8 mouse cellular contexts compared by ENCODE assay signal in the genomic region with DNA sequence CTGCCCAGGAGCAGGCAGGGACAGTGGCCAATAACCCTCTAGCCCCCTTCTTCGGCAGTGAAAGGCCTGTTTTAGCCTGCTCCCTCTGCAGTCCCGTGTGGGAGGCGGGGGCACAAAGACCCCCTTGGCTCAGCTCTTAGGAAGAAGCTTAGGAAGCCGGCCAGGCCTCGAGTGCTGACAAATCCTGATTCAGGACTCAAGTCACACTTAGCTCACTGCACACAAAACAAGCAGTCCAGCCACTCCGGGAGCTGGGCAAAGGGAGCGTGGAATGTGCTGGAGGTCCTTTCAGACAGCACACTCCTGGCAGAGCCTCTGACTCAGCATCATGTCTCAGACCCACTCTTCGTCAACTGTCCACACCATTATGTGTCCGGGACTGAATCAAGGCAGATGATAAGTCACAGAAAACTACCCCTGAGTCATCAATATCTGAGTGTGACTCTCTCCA. TPM values are rescaled to one million over a fixed set of nuclear protein-coding genes. Genes with fewer than 3 reads are reported as not detected.
DNase-seq lines count a peak whose midpoint lies in the region; ATAC-seq and TF ChIP-seq lines count a peak whose summit lies in the region.

No protein-coding gene starts in this region.

- no peak for TF ChIP-seq CTCF in left cerebral cortex, adult 2 months (IDR thresholded peaks at IDR 0.05)

- H3ac ChIP-seq in myocyte (ENCODE audit: control insufficient read depth, insufficient read length) = no peak overlapping the region

- TF ChIP-seq POLR2A in myocyte (IDR thresholded peaks at IDR 0.05; ENCODE audit: insufficient read length, low read depth) = no peak

- 17% methylated on average over 9 of the region's 9 CpGs for WGBS in forebrain, embryonic 14.5 days
- WGBS in hindbrain, embryonic 13.5 days = 14% methylated on average over 9 of the region's 9 CpGs

- H3K4me3 ChIP-seq in forebrain, embryonic 14.5 days (ENCODE audit: low read depth, low read length) = no peak overlapping the region
- no peak overlapping the region for H3K4me3 ChIP-seq in hindbrain, embryonic 13.5 days
- no peak overlapping the region for H3K4me3 ChIP-seq in left cerebral cortex, adult 2 months
- H3K4me3 ChIP-seq in myocyte = no peak overlapping the region

- no peaks in the 10 kb centered on the region for H3K27me3 ChIP-seq in forebrain, embryonic 14.5 days (replicated peaks; ENCODE audit: control insufficient read depth, insufficient read depth, low read length)
- H3K27me3 ChIP-seq in hindbrain, embryonic 13.5 days = no peaks in the 10 kb centered on the region
- no peaks in the 10 kb centered on the region for H3K27me3 ChIP-seq in myocyte (ENCODE audit: control insufficient read depth, insufficient read depth, insufficient read length)

- H3K4me1 ChIP-seq in forebrain, embryonic 14.5 days (ENCODE audit: control insufficient read depth, insufficient read depth, low read length) = peaks cover 51% of the 10 kb centered on the region
- peaks cover 85% of the 10 kb centered on the region for H3K4me1 ChIP-seq in hindbrain, embryonic 13.5 days (replicated peaks)

- no peak overlapping the region for H3K9ac ChIP-seq in forebrain, embryonic 14.5 days (ENCODE audit: low read length)
- H3K9ac ChIP-seq in hindbrain, embryonic 13.5 days = peak overlapping the region; percentile 19; the same call in 1 of the 2 replicates

- H3K36me3 ChIP-seq in forebrain, embryonic 14.5 days (ENCODE audit: control insufficient read depth, insufficient read depth, low read length) = no peaks in the 10 kb centered on the region
- H3K36me3 ChIP-seq in hindbrain, embryonic 13.5 days = 0 out of 2 replicates have a peak, but pooled peaks cover 5% of the 10 kb centered on the region
- H3K36me3 ChIP-seq in myocyte (ENCODE audit: control insufficient read depth, insufficient read depth) = no peaks in the 10 kb centered on the region

- intact Hi-C loops in left cerebral cortex, adult 2 months (cut with DNase I) = no loop called here

- peak; percentile 81 for ATAC-seq in forebrain, embryonic 14.5 days
- ATAC-seq in hindbrain, embryonic 13.5 days (ENCODE audit: low FRiP score) = peak; percentile 74

- H3K27ac ChIP-seq in forebrain, embryonic 14.5 days (ENCODE audit: low read depth, low read length) = no peak overlapping the region
- H3K27ac ChIP-seq in hindbrain, embryonic 13.5 days = peak overlapping the region; percentile 36; the same call in 1 of the 2 replicates
- H3K27ac ChIP-seq in left cerebral cortex, adult 2 months = peak overlapping the region; percentile 0; the same call in 1 of the 2 replicates

- DNase-seq in right cerebral cortex, adult 18-20 months = peak; percentile 45
- no peak for DNase-seq in right cerebral cortex, postnatal 14 days
- peak; percentile 85 for DNase-seq in forebrain, embryonic 14.5 days (ENCODE audit: low spot score)
- peak; percentile 37 to 47 for DNase-seq in left cerebral cortex, adult 2 months (ENCODE audit: extremely low spot score in 1 of 2, low spot score in 2 of 2)
- DNase-seq in ovary, postnatal 10 days (ENCODE audit: low spot score) = no peak
- DNase-seq in thymus, postnatal 0 days (ENCODE audit: low spot score) = no peak

- H3K9me3 ChIP-seq in forebrain, embryonic 14.5 days (replicated peaks; ENCODE audit: control insufficient read depth, low read length) = no peaks in the 10 kb centered on the region
- H3K9me3 ChIP-seq in hindbrain, embryonic 13.5 days = no peaks in the 10 kb centered on the region

- no peak overlapping the region for H3K4me2 ChIP-seq in forebrain, embryonic 14.5 days (ENCODE audit: low read length)
- 0 out of 2 replicates have a peak overlapping the region, but pooled peaks have one; percentile 6 for H3K4me2 ChIP-seq in hindbrain, embryonic 13.5 days
- H3K4me2 ChIP-seq in myocyte (ENCODE audit: low read depth) = peak overlapping the region; percentile 47

- peaks cover 100% of the 10 kb centered on the region for H3K79me2 ChIP-seq in myocyte (ENCODE audit: control insufficient read depth, insufficient read depth)

TF ChIP-seq in myocyte, 11 proteins besides CTCF, POLR2A, EP300 and RAD21:
- no peak for TF ChIP-seq MYOG (IDR thresholded peaks at IDR 0.05; ENCODE audit: control insufficient read depth in 1 of 3, insufficient read depth in 1 of 3, insufficient read length in 2 of 3, low read depth in 2 of 3)
- no peak for TF ChIP-seq E2F4 (IDR thresholded peaks at IDR 0.05; ENCODE audit: insufficient read depth)
- TF ChIP-seq TCF12 (IDR thresholded peaks at IDR 0.05; ENCODE audit: insufficient read depth, poor library complexity, severe bottlenecking) = no peak
- TF ChIP-seq MYOD1 (IDR thresholded peaks at IDR 0.05; ENCODE audit: control insufficient read depth in 1 of 3, insufficient read length in 2 of 3, low read depth in 2 of 3) = no peak
- TF ChIP-seq USF1 (IDR thresholded peaks at IDR 0.05; ENCODE audit: low read depth) = no peak
- no peak for TF ChIP-seq SRF (IDR thresholded peaks at IDR 0.05; ENCODE audit: control insufficient read depth, insufficient read length, low read depth)
- TF ChIP-seq CEBPB (IDR thresholded peaks at IDR 0.05; ENCODE audit: insufficient read depth, poor library complexity, severe bottlenecking) = no peak
- TF ChIP-seq TCF3 (IDR thresholded peaks at IDR 0.05; ENCODE audit: insufficient read length, low read depth) = no peak
- no peak for TF ChIP-seq MAX (IDR thresholded peaks at IDR 0.05; ENCODE audit: low read depth)
- TF ChIP-seq POLR2AphosphoS2 (IDR thresholded peaks at IDR 0.05; ENCODE audit: insufficient read length, low read depth) = no peak
- TF ChIP-seq REST (IDR thresholded peaks at IDR 0.05; ENCODE audit: insufficient read depth, insufficient read length) = no peak
TF ChIP-seq in myocyte: peak in this region for 0.

RNA-seq across cellular contexts. Expression of a gene that starts 28.2 kb away (rescaled TPM):
- polyA plus RNA-seq in forebrain, embryonic 14.5 days (2014; fragmentation: Nextera tagmentation; extraction: Ambion mirVana) = 38.1 and 45.4 TPM in 2 replicates
- 37.7 and 39.5 TPM in 2 replicates for polyA plus RNA-seq in hindbrain, embryonic 13.5 days (2015; fragmentation: Nextera tagmentation; extraction: Ambion mirVana)
- 100 to 1,000 TPM; 252 to 279 TPM for total RNA-seq in left cerebral cortex, adult 2 months (2021)
- 56.3 TPM for polyA plus RNA-seq in myocyte (2012; fragmentation: generic; extraction: Trizol)
- 5.5 and 8.0 TPM in 2 replicates for polyA plus RNA-seq in thymus, postnatal 0 days (2015; fragmentation: Nextera tagmentation; extraction: Ambion mirVana)

Comparison
In these comparisons a context has a peak if more than half of its experiments do, and no peak if none do; other contexts are left out.
1. DNase-seq: peak in right cerebral cortex, adult 18-20 months (single experiment), forebrain, embryonic 14.5 days (single experiment) and left cerebral cortex, adult 2 months (2 of 2); none in right cerebral cortex, postnatal 14 days (single experiment), ovary, postnatal 10 days (single experiment) and thymus, postnatal 0 days (single experiment).